Mouse (Mus musculus) lung, postnatal 10 days (tissue): ENCODE results near the gene Rasal3.
A peak's percentile ranks its signal among the peaks of the same experiment; 100 is the strongest.

Source experiments
- DNase-seq: peaks from one replicate; pipeline ENCODE4 v3.0.0; 2021

Rasal3 gene

DNA sequence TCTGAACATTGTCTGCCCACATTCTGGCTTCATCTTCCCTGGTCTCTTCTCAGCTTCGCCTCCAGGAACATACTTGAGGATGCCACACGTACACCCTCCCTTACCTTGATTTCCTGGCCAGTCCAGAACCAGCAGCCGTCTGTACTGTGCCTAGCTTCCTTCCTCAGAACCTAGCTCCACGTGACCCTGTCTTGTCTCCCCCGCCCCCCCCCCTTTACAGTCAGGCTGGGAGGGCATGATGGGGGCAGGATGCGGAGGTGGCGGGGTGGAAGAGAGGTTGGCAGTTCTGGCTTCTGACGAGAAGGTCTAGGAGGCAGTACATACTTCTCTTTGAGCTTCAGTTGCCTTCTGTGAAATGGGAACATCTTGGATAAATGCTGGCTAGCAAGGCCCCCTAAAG, at the start of gene Rasal3:
Gene Rasal3 (minus strand): TSS at position 167 of the 400 bp plus-strand sequence.
- no peak for DNase-seq

DNA sequence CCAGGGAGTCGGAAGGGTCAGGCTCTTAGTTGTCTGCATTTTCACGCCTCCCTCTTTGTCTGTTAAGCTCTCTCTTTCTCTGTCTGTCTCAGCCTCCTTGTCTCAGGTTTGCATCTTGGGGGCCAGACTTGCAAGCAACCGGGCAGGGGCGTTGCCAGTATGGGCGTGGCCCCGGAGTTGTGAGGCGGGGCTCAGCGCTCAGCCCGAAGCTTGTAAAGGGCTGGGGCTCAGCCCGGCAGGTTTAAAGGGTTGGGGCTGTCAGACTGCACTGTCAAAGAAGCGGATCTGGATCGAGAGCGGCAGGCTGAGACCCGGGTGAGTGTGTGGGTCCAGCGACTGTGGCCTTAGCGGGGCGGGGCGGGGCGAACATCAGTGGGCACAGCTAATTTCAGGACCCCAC, 49.1 kb upstream of the Rasal3 start, which contains the start of gene Cyp4f39:
Gene Cyp4f39 (plus strand): TSS at position 242 of the 400 bp plus-strand sequence.
- peak; percentile 53 for DNase-seq

GRCm38 (mm10) chr17:32450844-32451537, 47.6 kb upstream of the Rasal3 start:
- DNase-seq = no peak

DNA sequence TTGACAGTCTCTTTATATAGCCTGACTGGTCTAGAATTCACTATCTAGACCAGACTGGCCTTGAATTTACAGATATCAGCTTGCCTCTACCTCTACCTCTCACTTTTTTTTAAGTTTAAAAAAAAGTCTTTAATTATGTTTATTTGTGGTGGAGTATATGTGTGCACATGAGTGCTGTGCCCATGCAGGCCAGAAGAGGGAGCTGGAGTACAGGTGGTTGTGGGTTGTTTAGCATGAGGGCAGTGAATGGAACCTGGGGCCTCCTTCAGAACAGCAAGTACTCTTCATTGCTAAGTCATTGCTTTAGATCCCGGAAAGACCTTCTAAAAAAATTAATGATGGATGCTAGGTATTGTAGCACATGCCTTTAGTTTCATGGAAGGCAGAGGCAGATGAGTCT, 45.7 kb upstream of the Rasal3 start:
- DNase-seq = no peak

DNA sequence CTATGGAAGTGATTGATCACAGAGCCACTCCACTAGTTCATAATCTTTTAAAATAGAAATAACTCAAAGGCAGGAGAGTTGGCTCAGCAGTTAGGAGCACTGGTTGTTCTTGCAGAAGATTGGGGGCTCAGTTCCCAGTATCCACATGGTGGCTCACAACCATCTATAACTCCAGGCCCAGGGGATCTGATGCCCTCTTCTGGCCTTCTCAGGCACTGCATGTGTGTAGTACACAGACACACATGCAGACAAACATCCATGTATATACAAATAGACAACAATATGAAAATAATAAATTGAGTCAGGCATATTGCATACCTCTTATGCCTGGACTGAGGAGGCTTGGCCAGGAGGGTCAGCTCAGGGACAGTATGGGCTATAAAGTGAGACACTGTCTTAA, 43.8 kb upstream of the Rasal3 start:
- no peak for DNase-seq

DNA sequence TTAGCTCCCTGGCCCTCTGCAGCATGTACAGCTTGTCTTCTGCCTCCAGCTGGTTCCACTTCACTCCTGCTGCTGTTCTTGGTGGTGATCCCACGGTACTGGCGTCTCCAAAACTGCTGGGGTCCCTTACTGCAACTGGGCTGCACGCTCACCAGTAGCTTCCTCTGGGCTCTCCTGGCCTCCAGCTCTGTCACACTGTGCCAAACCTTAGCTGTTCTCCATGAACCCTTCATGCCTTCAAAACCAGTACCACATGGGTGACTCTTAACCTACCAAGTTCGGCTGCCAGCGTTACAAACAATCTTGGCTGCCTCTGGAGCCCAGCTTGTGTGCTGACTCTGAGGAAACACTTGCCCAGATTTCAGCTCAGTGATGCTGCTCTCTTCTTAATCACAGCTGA, 41.6 kb upstream of the Rasal3 start:
- DNase-seq = peak; percentile 38

GRCm38 (mm10) chr17:32443245-32443644, 39.9 kb upstream of the Rasal3 start:
- DNase-seq = no peak

GRCm38 (mm10) chr17:32437106-32437505, 33.7 kb upstream of the Rasal3 start:
- no peak for DNase-seq

GRCm38 (mm10) chr17:32435151-32435550, 31.8 kb upstream of the Rasal3 start:
- DNase-seq = no peak

DNA sequence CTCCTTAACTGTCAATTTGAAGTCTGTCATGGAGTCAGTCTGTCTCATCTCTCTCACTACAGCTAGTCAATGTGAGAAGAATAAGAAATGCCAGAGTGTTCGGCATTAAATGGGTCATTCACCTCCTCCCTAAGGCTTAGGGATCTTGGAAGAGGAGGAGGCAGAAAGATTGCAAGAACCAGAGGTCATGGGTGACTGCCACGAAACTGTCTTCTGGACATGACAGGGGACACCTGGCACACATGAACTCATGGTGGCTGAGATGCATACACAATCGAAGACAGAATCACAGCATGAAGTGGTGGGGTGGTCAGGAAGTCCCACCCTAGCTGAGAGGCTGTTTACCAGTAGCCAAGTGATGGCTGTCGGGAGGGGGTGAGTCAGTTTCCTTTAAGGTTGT, 30.9 kb upstream of the Rasal3 start:
- DNase-seq = peak; percentile 38

DNA sequence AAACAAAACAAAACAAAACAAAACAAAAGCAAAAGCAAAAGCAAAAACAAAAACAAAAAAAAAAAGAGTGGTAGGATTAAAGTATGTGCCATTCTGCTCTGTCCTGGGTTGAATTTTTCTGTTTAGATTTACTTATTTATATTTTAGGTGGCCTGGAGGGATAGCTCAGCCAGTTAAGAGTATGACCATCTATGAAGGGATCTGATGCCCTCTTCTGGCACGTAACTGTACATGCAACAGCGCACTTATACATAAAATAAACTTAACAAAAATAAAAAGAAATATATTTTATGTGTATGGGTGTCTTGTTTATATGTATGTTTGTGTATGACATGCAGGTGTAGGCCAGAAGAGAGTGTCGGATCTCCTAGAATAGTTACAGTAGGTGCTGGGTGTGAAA, 28.6 kb upstream of the Rasal3 start:
- DNase-seq = no peak

DNA sequence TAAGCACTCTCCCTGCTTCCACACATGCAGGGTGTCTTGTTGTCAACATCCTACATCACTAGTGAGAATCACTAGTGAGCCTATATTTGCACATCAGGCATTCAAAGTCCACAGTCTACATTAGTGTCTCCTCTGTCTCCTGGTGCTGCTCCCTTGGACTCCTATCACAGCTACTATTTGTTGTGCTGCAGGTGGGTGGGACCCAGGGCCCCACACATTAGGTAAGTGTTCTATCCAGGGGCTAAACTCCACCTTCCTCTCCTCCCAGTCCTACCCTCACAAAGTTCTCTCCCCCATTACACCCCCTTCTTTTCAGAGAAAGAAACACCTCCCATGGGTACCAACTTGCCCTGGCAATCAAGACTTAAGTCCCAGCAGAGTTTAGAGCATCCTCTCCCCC, 23.2 kb upstream of the Rasal3 start:
- DNase-seq = no peak

DNA sequence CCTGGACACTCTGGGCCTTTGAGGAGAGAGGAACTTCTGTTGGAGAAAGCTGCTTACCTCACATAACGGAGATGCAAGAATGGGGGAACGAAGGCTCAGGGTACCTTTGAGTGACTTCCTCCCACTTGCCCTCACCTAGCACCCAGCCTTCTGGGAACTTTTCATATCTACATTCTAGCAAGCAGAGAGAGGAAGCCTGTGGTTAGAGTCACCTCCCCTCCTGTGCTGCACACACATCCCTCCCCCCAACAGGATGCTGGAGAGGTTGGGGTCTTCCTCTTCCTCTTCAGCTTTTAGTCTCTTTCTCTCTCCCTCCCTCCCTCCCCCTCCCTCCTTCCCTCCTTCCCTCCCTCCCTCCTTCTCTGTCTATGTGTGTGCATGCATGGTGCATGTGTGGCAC, 20.7 kb upstream of the Rasal3 start, which contains the start of gene Pglyrp2:
Gene Pglyrp2 (minus strand): TSS at position 134 of the 400 bp plus-strand sequence.
- DNase-seq = no peak

GRCm38 (mm10) chr17:32420781-32421180, 17.4 kb upstream of the Rasal3 start:
- no peak for DNase-seq

GRCm38 (mm10) chr17:32419989-32420388, 16.6 kb upstream of the Rasal3 start:
- DNase-seq = no peak

DNA sequence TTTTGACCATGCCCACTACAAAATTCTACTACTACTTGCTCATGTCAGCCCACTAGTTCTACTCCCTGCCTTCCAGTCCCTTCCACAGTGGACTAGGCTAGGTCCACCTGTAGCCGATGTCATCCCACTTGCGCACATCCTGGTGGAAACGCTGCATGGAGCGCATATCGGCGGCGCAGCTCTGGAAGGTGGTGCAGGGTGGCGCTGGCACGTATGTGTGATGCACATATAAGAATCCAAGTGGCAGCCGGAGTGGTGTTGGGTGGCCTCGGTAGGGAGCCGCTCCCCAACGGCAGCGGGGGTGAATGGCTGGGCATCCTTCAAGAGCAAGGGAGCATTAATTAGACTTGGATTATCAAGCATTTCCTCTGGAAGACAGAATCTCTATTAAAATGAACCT, 13.4 kb upstream of the Rasal3 start:
- DNase-seq = no peak

DNA sequence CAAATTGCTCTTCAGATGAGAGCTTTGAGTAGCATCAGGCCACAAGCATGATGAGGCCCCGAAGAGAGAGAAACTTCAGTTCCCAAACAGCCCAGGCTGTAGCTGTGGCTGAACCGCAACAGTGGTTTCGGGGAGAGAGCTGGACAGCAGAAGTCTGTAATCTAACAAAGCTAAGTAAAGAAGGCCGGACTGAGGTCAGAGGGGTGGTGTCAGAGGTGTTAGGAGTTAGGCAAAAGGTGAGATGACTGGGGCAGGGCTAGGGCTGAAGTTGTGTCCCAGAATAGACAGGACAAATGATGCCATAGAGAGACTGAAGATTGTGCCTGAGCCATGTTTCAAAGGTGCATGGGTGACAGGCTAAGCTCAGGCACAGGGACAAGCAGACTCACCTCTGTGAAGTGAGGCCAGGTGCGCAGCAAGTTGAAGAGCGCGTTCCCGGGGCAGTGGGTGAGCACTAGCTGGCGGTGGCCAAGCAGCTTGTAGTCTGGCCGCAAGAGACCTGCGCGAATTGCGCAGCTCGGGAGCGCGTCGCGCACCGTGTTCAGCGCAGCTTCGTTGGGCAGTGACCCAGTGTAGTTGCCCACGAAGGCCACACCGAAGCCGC, 12.1 kb upstream of the Rasal3 start:
- no peak for DNase-seq

- DNase-seq = no peak
These were observed 8.5 kb upstream of the Rasal3 start for GRCm38 (mm10) chr17:32411898-32412297.

- DNase-seq = no peak
These were observed 615 bp downstream of the Rasal3 start for GRCm38 (mm10) chr17:32402779-32403157.

- no peak for DNase-seq
These were observed 1.2 kb downstream of the Rasal3 start for GRCm38 (mm10) chr17:32402011-32402778.

DNA sequence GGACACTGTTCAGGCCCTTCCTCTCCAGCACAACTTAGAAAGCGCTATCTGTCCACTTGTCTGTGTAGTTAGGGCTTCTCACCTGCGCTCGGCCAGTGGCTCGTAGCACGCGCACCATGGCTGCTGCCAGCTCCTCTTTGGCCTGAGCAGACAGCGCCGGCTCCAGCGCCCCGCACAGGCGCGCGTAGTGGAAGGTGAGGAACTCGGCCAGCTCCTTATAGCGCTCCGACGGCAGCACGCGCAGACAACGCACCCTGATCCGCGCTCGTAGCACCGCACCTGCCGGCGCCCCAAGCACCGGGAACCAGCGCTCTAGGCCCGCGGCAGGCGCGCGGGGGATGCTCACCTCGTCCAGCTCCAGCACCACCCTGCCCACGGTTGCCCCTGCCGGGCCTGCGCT, 7.1 kb downstream of the Rasal3 start:
- DNase-seq = no peak

GRCm38 (mm10) chr17:32393944-32394343, 9.4 kb downstream of the Rasal3 start:
- no peak for DNase-seq

DNA sequence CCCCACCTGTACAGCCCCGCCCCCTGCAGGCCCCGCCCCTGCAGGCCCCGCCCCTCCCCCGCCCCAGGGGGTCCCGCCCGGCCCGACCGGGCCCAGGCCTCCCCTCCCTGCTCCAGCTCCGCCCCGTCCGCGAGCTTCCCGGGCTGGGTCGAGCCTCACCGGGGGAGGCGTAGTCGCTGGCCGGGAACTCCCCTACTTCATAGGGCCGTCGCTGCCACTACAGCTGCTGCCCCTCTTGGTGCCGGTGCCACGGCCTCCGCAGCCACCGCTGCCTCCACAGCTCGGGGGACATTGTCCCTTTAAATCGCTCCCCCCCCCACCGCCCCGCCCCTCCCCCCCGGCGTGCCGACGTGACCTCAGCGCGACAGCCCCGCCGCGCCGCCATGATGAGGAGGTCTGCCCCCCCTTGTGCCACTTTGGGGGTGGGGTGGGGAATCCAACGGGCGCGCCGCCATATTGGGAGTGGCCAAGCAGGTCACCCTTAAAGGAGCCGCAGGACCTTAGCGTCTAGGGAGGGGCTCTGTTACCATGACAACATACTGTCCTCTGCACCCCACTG, 14.2 kb downstream of the Rasal3 start, which contains the start of gene Wiz:
Gene Wiz (minus strand): TSS at position 339 of the 559 bp plus-strand sequence.
- peak; percentile 98 for DNase-seq
